Mouse (Mus musculus) layer of hippocampus, postnatal 36 days (tissue): ENCODE measurements around the gene Atrnl1. TPM values are rescaled to one million over a fixed set of nuclear protein-coding genes. Genes with fewer than 3 reads are reported as not detected.

Experiments
- DNase-seq, 2 experiments: peaks; one replicate each; pipeline ENCODE4 v3.0.0; 2022
- total RNA-seq, 2 experiments: library from RNA; stranded (reverse); gene quantifications; 2 replicates each; pipeline ENCODE4 v1.2.3; 2021

Atrnl1 gene
- total RNA-seq, 2 experiments from 2014 or later, result 67.3 to 71.1 TPM

DNA sequence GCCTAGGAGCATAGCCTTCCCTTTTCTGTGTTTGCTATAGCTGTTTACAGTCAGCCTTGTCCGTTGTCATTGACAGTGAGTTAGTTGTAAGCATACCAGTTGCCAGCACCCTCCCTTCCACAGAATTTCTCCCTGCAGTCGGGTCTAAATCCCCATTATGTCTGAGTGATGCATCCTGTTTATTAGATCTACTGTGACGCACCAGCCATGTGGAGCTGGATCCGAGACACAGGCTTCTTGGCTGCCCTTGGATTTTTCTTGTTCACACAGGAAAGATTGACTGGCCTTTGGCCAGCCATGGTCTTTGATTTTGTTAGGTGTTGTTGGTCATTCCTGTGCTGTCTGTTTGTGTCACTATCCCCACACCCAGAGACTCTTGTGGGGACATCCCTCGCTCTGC, 102.3 kb downstream of the Atrnl1 start:
- no peak for DNase-seq

- no peak for DNase-seq
Measured at GRCm38 (mm10) chr19:57724920-57725319, 114.1 kb downstream of the Atrnl1 start.

- no peak for DNase-seq
Measured at GRCm38 (mm10) chr19:57725326-57725725, 114.5 kb downstream of the Atrnl1 start.

GRCm38 (mm10) chr19:57727009-57727408, 116.2 kb downstream of the Atrnl1 start:
- no peak for DNase-seq

DNA sequence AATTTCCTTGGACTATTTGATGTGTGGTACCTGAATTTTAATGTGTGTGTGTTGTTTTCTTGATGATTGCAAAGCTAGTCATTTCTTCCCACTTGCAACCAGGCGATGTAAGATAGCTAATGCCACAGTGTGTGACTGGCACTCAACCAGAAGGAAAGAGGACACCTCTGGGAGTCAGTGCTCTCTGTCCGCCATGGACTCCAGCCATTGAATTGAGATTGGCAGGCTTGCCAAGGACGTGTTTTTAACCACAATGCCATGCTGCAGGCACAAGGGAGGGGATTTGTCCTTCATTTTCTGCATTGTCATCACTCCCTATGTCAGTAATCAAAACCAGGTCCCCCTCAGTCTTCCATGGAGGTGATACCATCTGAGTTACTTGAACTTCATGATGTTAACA, 126.6 kb downstream of the Atrnl1 start:
- no peak for DNase-seq

- DNase-seq, result peak; percentile 35 to 44
Measured at GRCm38 (mm10) chr19:57745579-57745978, 134.7 kb downstream of the Atrnl1 start.

DNA sequence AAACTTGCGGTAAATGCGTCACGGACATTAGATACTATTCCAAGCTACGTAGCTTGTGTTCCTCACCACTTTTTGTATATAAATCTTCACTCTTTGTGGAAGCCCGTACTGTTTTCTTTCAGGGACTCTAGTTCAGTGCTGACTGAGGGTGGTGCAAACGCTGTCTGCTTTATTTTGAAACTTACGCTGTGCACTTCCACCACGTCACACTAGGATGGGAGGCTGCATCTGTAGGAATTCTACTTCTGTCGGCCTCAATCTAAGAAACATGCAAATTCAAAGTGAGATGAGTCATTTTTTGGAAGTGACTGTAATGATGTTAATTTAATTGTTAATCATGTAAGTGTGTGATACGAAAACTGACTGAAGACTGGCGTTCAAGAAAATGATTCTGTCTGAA, 135.7 kb downstream of the Atrnl1 start:
- no peak for DNase-seq

- no peak for DNase-seq
Measured at GRCm38 (mm10) chr19:57752189-57752588, 141.4 kb downstream of the Atrnl1 start.

- DNase-seq, result no peak
Measured at GRCm38 (mm10) chr19:57762526-57762925, 151.7 kb downstream of the Atrnl1 start.

GRCm38 (mm10) chr19:57764576-57765371, 153.9 kb downstream of the Atrnl1 start:
- no peak for DNase-seq

DNA sequence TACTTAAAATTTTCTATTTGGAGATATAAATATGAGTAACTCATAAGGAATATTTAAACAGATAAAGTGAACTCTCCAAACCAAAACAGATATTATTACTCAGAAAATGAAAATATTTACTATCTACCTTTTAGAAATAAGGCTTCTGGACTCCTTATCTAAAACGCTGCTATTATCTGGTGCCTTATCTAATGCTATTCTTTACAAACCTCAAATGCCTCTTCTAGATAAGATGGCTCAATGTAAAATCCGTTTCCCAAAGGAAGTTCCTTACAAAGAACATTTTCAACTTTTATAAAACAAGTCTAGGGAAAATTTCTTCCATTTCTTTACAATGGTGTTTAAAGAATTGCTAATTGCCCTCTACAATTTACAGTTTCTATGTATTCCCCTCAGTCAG, 156.2 kb downstream of the Atrnl1 start:
- no peak for DNase-seq

DNA sequence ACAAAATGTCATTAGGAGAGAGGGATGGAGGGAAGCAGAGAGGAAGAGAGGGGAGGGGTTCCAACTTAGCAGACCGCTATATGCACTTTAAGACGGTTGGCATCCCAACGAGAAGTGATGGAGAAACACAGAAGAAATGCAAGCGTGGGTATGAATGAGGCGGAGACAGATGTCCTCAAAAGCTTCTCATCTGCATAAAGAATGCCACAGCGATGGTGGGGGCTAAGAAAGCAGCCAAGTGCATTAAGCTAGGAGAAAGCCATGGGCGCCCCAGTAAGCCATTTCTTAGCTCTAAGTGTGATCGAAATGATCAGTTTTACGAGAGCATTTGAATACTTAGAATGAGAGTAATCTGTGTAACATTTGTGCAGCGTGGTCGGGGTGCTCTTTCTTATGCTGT, 157.8 kb downstream of the Atrnl1 start:
- DNase-seq, result peak; percentile 15 to 25

GRCm38 (mm10) chr19:57782366-57783089, 171.7 kb downstream of the Atrnl1 start:
- no peak for DNase-seq

GRCm38 (mm10) chr19:57786699-57787098, 175.9 kb downstream of the Atrnl1 start:
- DNase-seq, result no peak

DNA sequence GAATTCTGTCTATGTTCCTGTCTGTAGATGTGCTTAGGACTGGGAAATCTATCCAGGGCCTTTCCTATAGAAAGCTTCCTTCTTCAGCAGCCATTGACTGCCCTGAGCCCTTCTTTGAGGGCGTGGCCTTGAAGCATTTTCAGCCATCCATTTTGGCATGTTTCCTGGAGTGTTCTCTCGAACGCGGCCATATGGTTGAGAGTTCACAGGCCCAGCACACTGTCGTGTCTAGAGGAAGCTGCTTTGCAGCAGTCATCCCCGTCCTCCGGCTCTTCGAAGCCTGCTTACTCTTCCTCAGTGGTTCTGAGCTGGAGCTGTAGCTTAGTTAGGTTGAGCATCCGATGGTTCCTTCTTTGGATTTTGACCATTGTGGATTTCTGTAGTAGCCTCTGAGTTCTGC, 191.4 kb downstream of the Atrnl1 start:
- no peak for DNase-seq

GRCm38 (mm10) chr19:57802771-57803482, 192.1 kb downstream of the Atrnl1 start:
- peak in 1 of 2 experiments; percentile 6 for DNase-seq

DNA sequence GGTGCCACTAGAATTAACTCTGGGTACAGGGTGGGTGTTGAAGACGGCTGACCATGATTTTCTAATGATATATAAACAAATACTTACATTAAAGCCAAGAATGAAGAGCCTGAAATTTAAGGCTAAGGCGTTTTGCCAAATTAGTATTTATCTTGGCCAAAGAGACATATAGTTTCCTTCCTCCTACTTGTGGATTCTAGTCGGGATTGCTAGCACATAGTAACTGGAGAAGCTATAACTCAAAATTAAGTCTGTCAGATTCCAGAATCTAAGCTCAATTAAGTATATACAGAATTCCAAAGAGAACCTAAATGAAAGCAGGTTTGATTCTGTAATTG, 192.6 kb downstream of the Atrnl1 start:
- no peak for DNase-seq

DNA sequence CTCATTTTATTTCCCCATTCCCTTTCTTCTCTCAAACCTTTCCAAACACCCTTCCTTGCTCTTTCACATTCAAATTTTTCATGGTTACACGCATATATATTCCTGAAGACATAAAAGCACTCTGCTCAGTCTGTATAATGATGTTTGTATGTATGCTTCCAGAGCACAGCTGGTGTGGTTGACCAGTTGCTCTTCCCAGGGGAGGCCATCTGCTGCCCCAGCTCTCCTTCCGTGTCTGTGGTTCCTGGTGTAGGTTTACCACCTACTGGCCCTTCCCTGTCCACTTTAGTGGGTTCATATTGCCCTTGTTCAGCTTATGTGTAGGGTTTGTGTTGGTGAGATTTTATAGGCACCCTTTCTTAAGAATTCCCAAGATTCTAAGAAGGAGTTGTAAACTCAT, 197.5 kb downstream of the Atrnl1 start:
- DNase-seq, result no peak

GRCm38 (mm10) chr19:57814291-57814690, 203.5 kb downstream of the Atrnl1 start:
- DNase-seq, result no peak

GRCm38 (mm10) chr19:57816221-57816996, 205.6 kb downstream of the Atrnl1 start:
- peak; percentile 45 to 62 for DNase-seq

- no peak for DNase-seq
Measured at GRCm38 (mm10) chr19:57817736-57818135, 206.9 kb downstream of the Atrnl1 start.

DNA sequence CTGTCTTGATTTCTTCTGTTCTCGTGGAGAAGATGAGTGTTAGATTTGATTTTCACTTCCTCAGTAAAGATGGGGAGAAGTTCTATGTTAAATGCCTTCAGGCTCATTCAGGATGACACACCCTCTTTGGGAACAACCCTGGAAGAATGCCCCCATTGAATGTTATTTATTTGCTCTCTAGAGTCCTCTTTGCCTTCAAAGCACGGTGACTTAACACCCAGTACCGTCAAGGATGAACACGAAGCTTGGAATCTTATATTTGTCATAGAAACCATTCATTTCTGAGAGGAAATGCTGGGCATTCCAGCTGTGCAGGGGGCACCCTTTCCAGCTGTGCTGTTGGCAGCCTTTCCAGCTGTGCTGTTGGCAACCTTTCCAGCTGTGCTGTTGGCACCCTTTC, 212.6 kb downstream of the Atrnl1 start:
- no peak for DNase-seq
